Mouse (Mus musculus) left cerebral cortex, adult 2 months (tissue): Measurements from ENCODE around the gene Zfp758. TPM values are rescaled to one million over a fixed set of nuclear protein-coding genes. Genes with fewer than 3 reads are reported as not detected.
"Not testable (repeated sequence)": the region's sequence is repeated elsewhere in the genome, so short reads cannot be mapped to it uniquely, and the experiment has no call there.

Source experiments
- DNase-seq, 2 experiments: peaks; one replicate each; pipeline ENCODE4 v3.0.0; 2021 to 2022; ENCODE audit warnings: low spot score in 2 of 2, mixed read lengths in 1 of 2; ENCODE audit errors: extremely low spot score in 1 of 2
- H3K27ac ChIP-seq: fragments of 200-600 bp; 2 replicates; pipeline ENCODE4 v1.8.1; 2022
- H3K4me3 ChIP-seq: fragments of 200-600 bp; 2 replicates; pipeline ENCODE4 v1.8.1; 2022
- CTCF ChIP-seq: fragments of 200-600 bp; IDR thresholded peaks from 2 replicates; pipeline ENCODE4 v1.8.1; 2022; ENCODE audit warnings: antibody characterized with exemption, mild to moderate bottlenecking, moderate library complexity
- intact Hi-C: fragments of 180-260 bp; cut with DNase I; formaldehyde crosslinking; loops from one replicate; pipeline ENCODE4 v1.15.1; 2025
- long read RNA-seq, 2 experiments: library from polyadenylated mRNA; stranded (forward); transcript quantifications; one replicate each; pipeline ENCODE4 v2.0.0; 2021; ENCODE audit warnings: borderline mapping rate in 2 of 2
- total RNA-seq, 2 experiments: library from RNA; stranded (reverse); gene quantifications; 2 replicates each; pipeline ENCODE4 v1.2.3; 2021

The Zfp758 gene
- 10 to 100 TPM; 10.3 to 10.7 TPM for total RNA-seq
- long read RNA-seq, experiment 1, partial matches to known transcripts: 0 of 9 reads
- long read RNA-seq, experiment 1, other reads (novel, unspliced or antisense): 3 of 9 reads
- long read RNA-seq, experiment 2, partial matches to known transcripts: 1 of 3 reads
- long read RNA-seq, experiment 2, other reads (novel, unspliced or antisense): 0 of 3 reads

DNA sequence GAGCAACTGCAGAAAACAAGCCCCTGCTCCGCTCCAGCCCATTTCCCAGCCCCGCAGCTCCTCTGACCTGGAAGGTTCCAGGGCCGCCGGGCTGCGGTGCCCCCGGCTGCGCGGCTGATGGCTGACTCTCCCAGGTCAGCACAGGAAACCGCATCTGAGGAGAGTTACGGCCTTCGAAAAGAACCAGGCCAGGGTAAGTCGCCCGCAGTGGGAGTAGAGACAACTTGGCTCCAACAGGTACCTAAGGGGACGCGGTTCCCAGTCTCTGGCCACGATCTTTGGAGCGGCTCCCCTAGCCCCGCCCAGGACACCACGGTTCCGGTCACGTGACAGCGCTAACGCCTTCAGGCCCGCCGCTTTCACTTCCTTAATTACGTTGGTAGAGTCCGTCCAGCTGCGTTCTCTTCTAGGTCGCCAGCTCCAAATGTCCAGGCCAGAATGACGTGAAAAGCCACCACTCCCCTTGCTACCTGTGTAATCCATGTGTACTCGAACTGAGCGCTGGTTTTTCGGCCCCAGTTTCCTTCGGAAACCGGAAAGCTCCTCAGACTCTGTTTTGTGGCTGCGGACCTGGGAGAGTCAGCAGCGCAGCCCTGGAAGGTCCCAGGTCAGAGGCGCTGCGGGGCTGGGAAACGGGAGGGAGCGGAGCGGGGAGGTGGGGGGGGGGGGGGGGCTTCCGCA, at the start of gene Zfp758, which contains the start of gene Zfp944:
Gene Zfp758, plus strand, starts transcription at position 353 of the 681 bp plus-strand sequence.
Gene Zfp944, minus strand, starts transcription at position 300 of the 681 bp plus-strand sequence.
- H3K27ac ChIP-seq: peak within 1 kb of the TSS; percentile 90
- DNase-seq: peak; percentile 21 to 46
- intact Hi-C loops: not testable (repeated sequence)
- peak within 1 kb of the TSS; percentile 77 for H3K4me3 ChIP-seq

DNA sequence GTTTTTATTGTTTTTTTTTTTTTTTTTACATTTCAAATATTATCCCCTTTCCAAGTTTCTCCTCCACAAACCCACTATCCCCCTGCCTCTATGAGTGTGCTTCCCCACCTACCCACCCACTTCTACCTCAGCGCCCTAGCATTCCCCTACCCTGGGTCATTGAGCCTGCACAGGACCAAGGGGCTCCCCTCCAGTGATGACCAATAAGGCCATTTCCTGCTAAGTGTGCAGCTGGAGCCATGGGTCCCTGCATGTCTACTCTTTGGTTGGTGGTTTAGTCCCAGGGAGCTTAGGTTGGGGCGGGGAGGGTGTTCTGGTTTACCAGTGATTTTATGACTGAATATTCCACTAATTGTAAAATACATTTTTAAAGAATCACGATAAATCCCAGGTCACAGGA, 47.0 kb upstream of the Zfp758 start:
- Histone ChIP-seq H3K27ac (peak overlapping the region; percentile 82), H3K4me3 (peak overlapping the region; percentile 77)
- intact Hi-C loops: loop anchor here (10.0 kb wide), 1 partner anchor 89 kb away; the partner anchor contains the start of gene Zfp994
- not testable (repeated sequence) for DNase-seq

DNA sequence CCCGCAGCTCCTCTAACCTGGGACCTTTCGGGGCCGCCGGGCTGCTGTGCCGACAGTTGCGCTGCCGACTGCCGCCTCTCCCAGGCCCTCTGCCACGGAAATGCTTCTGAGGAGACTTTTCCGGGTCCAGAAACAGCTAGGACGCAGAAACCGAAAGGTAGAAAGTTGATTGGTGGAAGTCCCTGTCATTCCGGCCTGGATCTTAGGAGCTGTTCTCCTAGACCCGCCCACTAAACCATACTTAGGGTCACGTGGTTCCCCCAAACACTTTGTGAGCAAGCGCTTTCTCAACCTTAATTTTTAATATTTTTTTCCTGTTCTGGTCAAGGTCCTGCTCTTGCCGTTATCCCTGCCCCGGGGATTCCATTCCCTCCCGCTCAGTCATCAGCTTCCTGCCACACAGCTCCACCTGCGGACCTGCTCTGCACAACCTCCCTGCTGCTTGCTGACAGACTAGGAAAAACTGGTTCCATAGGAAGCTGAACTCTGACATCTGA, 46.5 kb upstream of the Zfp758 start, which contains the start of gene CT030661.1:
Gene CT030661.1, minus strand, starts transcription at position 108 of the 497 bp plus-strand sequence.
- Histone ChIP-seq H3K27ac (peak within 1 kb of the TSS; percentile 82), H3K4me3 (peak within 1 kb of the TSS; percentile 77)
- DNase-seq: peak; percentile 83 to 92
- intact Hi-C loops: loop anchor here (10.0 kb wide), 1 partner anchor 90 kb away; the partner anchor contains the start of gene Zfp994

- Histone ChIP-seq H3K27ac (peak overlapping the region; percentile 82), H3K4me3 (peak overlapping the region; percentile 77)
- not testable (repeated sequence) for DNase-seq
- intact Hi-C loops: loop anchor here (10.0 kb wide), 1 partner anchor 90 kb away; the partner anchor contains the start of gene Zfp994
Measured at GRCm38 (mm10) chr17:22315247-22315646, 46.0 kb upstream of the Zfp758 start.

DNA sequence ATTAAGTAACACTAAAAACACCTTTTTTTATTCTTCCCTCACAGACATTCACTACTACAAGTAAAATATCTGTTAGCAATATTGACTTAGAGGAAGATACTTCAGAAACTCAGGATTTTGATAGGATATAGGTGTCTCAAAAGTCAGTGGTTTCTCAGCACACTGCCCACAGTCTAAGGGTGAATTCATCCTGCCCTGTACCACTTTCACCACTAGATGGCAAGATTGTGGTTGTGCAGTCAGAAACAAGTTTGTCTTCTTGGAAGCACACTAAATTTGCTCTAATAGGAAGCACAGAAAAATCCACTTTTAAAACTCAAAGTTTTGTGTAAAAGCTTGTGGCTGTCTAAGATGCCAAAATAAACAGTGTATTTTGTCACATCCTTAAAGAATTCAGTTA, 8.5 kb upstream of the Zfp758 start:
- no peak overlapping the region for H3K4me3 ChIP-seq
- no peak overlapping the region for H3K27ac ChIP-seq
- peak; percentile 16 to 26 for DNase-seq
- intact Hi-C loops: loop anchor here (2.0 to 10.0 kb wide), 3 partner anchors 58 to 832 kb away; no protein-coding TSS in a partner anchor
- peak; percentile 86 for TF ChIP-seq CTCF

GRCm38 (mm10) chr17:22360572-22360971, 681 bp upstream of the Zfp758 start:
- H3K4me3 ChIP-seq: peak overlapping the region; percentile 77
- intact Hi-C loops: no loop called here
- no peak for DNase-seq
- no peak for TF ChIP-seq CTCF
- no peak overlapping the region for H3K27ac ChIP-seq

- Histone ChIP-seq H3K27ac (no peak overlapping the region), H3K4me3 (no peak overlapping the region)
- TF ChIP-seq CTCF: no peak
- DNase-seq: no peak
- intact Hi-C loops: no loop called here
Measured at GRCm38 (mm10) chr17:22363895-22364294, 2.6 kb downstream of the Zfp758 start.

DNA sequence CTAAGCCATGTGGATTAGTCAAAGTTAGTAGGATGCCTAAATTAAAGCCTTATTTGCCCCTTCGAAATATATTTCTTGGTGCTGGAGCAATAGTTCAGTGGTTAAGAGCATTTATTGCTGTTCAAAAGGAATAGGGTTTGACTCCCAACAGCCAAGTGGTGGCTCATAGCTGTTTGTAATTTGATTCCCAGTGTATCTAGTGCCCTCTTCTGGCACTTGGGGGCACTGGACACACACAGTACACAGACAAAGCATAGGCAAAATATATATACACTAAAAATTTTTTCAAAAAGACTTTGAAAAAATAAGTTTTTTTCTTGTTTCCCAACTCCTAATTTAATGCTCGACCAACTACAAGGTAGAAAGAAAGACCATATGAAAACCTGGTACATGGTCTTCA, 49.5 kb downstream of the Zfp758 start:
- Histone ChIP-seq H3K27ac (no peak overlapping the region), H3K4me3 (no peak overlapping the region)
- no peak for DNase-seq
- intact Hi-C loops: loop anchor here (2.0 kb wide), 1 partner anchor 58 kb away; no protein-coding TSS in a partner anchor
- TF ChIP-seq CTCF: peak; percentile 62

DNA sequence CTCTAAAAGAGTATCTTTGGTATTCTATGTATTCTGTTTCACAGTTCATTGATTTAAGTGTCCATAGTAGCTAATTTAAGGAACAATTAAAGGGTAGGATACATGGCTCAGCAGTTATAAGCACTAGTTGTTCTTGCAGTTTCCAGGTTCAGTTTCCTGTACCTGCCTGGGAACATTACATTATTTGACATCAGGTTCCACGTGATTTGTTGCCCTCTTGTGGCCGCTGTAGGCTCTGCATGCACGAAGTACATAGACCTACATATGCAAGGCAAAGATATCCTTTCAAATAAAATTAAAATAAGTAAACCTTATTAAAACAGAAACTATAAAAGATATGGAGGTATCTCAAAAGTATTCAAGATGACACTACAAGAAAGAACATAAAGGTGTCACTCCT, 56.3 kb downstream of the Zfp758 start:
- peak; percentile 26 to 41 for DNase-seq
- TF ChIP-seq CTCF: peak; percentile 83
- intact Hi-C loops: no loop called here
- no peak overlapping the region for H3K4me3 ChIP-seq
- H3K27ac ChIP-seq: no peak overlapping the region

DNA sequence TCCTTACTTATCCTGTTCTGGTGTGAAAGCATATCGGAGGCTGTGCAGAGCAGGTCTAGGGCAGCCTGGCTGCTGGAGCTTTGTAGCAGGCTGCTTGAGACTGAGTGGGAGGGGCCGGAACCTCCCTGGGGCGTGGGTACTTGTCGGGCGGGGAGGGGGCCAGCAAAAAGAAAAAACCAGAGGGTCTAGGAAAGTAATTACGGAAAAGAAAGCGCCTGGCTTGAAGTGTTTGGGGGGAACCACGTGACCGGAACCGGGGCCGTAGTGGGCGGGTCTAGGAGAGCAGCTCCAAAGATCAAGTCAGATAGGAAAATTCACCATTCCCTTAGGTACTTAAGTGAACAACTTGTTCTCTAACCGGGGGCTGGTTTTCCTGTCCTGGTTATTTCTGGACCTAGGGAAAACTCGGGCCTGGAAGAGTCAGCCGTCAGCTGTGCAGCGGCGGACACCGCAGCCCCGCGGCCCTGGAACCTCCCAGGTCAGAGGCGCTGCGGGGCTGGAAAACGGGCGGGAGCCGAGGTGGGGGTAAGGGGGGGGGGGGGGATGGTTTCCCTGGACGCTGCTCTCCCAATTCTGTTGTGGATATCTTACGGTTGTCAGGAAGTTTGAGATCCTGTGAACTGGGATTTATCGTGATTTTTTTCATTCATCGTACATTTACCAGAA, 62.8 kb downstream of the Zfp758 start, which contains the start of gene Zfp946:
Gene Zfp946, plus strand, starts transcription at position 271 of the 666 bp plus-strand sequence.
- peak within 1 kb of the TSS; percentile 60 for H3K27ac ChIP-seq
- H3K4me3 ChIP-seq: peak within 1 kb of the TSS; percentile 76
- DNase-seq: peak; percentile 68 to 72
- intact Hi-C loops: loop anchor here (10.0 kb wide), 3 partner anchors 199 to 1479 kb away; partner anchors contain the start of genes Ppp2r1a and Zfp994
- no peak for TF ChIP-seq CTCF

- no peak for TF ChIP-seq CTCF
- intact Hi-C loops: loop anchor here (10.0 kb wide), 3 partner anchors 200 to 1480 kb away; partner anchors contain the start of genes Ppp2r1a and Zfp994
- peak overlapping the region; percentile 76 for H3K4me3 ChIP-seq
- peak overlapping the region; percentile 60 for H3K27ac ChIP-seq
- no peak for DNase-seq
Measured at GRCm38 (mm10) chr17:22424636-22425354, 63.5 kb downstream of the Zfp758 start.

Other genes with a start within 250 kb of the Zfp758 start
- under 1 TPM; 0.32 to 0.40 TPM for gene Zfp947, start 195.3 kb upstream of the Zfp758 start, total RNA-seq
- gene Zfp994, start 135.8 kb upstream of the Zfp758 start, total RNA-seq: 1 to 10 TPM; 4.9 to 5.0 TPM
- gene CT030661.1, start 46.6 kb upstream of the Zfp758 start, total RNA-seq: 10 to 100 TPM in 1 of 2 experiments, 1 to 10 TPM in 1; 10.0 to 12.1 TPM
- 1 to 10 TPM; 9.0 to 9.1 TPM for gene Zfp944, start 53 bp upstream of the Zfp758 start, total RNA-seq
- gene Zfp946, start 62.8 kb downstream of the Zfp758 start, total RNA-seq: 10 to 100 TPM; 12.1 to 13.4 TPM
- gene Vmn2r111, start 212.0 kb downstream of the Zfp758 start, total RNA-seq: not detected
- gene Vmn2r112, start 239.5 kb downstream of the Zfp758 start, total RNA-seq: not detected